Mouse (Mus musculus): ENCODE results near the gene Aldh2.
"Not testable (repeated sequence)": the region's sequence is repeated elsewhere in the genome, so short reads cannot be mapped to it uniquely, and the experiment has no call there.

Aldh2 gene

DNA sequence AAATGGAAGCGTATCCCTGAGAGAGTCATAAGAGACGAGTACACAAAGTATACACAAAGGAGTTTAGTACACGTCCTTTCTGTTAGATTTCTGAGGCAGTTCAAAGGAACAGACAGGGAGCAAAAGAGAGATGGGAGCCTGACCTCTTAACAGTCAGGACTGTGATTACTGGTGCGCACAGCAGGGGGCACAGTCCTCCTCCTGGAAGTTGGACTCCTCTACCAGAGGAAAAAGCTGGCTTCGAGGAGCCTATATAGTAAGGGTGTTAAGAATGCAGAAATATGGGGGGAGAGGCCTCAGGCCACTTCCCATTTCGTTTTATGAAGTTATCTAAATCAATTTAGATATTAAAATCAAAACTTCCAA lies 47.1 kb downstream of the Aldh2 start:
- DNase-seq (ENCODE audit: low spot score) = peak; percentile 41

DNA sequence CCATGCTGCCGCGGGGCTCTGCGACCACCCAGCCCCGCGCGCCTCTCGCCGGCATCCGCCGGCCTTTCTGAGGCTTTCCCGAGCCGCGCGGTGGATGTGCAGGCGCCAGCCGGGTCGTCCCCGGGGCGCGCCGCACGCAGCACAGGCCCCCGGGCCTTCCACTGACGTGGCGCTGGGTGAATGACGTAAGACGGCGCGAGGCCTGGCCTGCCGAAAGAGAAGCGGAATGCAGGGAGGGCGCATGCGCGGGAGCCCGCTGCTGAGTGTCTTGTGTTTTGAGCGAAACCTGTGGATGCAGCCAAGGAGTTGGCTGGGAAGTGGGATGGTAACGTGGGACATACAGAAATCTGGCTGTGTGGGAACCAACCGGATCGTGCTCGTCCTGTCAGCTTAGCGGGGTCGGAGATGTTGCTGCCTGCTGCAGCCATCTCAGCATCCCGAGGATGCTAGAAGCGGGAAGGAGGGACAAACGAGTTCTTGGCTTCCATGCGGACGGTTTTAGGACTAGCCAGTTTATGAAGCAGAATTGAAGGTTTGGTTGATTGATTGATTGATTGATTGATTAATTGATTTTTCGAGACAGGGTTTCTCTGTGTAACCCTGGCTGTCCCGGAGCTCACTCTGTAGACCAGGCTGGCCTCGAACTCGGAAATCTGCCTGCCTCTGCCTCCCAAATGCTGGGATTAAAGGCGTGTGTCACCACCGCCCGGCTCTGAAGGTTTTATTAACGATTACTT lies 47.7 kb downstream of the Aldh2 start, which contains the start of gene Mapkapk5:
Mapkapk5 (minus strand) TSS at position 113 of the 737 bp plus-strand sequence.
- peak; percentile 98 for DNase-seq (ENCODE audit: low spot score)

DNA sequence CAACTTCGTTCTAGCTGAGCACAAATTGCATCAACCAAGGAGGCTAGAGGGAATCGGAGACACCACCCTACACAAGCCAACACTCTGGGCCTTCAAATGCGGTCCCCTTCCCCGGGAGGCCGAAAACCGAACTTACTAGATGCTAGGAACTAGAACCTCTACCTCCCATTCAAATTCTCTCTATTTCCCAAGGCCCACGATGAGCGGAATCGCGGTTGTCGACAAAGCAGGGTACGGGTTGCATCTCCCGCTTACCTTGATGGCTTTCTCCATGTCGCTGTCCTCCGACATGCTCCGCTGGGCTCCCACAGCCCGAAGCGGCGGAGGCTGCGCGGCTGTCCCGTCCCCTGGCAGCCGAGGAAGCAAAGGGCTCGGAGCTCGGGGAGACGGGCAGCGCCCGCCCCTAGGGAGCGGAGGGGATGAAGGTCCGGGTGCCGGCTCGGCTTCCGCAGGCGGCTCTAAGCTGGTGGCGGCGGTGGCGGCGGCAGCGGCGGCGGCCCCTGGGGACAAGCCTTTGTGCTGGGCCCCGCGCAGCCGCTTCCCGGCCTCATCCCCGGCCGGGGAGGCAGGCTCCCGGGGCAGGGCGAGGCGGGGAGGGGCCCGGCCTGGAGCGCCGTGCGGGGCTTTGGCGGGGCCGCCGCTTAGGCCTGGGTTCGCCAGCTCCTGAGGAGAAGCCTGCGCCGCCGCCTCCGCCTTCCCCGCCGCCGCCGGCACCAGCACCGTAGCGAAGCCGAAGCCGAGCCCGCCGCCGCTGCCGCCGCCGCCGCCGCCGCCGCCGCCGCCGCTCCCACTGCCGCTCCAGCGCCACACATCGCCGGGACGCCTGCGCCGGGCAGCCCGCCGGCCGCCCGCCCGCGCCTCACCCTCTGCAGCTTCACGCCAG lies 48.5 kb downstream of the Aldh2 start, which contains the start of the genes Adam1a and Gm42878:
Adam1a (minus strand) TSS at position 573 of the 883 bp plus-strand sequence.
Gm42878 (minus strand) TSS at position 573 of the 883 bp plus-strand sequence.
- DNase-seq (ENCODE audit: low spot score) = no peak

DNA sequence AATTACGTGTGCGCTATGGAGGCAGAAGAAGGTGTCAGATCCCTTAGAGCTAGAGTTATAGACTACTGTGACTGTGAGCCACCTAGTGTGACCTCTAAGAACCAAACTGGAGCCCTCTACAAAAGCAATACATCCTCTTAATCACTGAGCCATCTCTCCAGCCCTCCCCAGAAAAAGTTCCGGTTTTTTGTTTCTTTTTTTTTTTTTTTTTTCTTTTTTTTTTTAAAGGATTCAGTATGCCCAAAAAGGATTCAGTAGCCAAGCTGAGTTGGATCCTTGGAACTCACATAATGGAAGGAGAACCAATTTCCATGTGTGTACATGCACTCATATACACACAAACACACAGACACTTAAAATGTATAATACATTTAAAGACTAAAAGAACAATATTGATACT lies 50.3 kb downstream of the Aldh2 start:
- DNase-seq (ENCODE audit: low spot score) = no peak

DNA sequence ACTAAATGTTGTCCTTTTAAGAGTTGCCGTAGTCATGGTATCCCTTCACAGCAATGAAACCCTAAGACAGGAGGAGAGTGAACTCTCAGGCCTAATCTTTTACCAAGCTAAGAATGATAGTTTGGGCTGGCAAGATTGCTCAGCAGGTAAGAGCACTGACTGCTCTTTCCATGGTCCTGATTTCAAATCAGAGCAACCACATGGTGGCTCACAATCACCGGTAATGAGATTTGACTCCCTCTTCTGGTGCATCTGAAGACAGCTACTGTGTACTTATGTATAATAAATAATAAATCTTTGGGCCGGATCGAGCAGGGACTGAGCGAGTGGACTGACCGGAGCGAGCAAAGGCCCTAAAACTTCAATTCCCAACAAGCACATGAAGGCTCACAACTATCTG lies 52.4 kb downstream of the Aldh2 start:
- DNase-seq (ENCODE audit: low spot score) = no peak

DNA sequence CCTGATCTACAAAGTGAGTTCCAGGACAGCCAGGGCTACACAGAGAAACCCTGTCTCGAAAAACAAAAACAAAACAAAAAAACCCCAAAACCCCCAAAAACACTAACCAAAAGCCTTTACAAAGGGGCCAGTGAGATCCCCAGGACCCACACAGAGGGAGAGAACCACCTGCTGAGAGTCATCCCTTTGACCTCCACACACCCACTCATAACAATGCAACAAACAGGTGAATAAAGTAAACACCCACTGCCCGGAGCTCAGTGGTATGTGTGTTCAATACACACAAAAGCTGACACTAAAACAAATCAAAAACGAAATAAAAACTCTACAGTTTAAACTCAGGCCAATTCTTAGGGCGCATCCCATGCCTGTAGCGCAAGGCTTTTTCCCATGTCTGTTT lies 53.6 kb downstream of the Aldh2 start:
- no peak for DNase-seq (ENCODE audit: low spot score)

DNA sequence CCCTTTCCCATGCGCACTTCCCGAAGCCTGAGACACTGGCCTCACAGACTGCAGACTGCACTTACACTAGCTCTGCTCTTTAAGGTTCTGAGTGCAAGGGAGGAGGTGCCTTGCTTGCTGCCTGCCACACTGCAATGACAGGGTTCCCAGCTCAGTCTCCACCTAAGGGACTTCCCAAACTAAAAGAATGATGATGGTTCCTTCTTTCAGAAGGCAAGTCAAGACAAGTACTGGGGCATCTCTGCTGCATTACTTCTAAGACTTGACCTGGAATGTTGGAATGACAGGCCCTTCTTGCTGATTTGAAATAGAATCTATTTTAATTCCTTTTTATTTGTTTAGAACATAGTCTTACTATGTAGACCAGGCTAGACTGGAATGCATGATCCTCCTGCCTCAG lies 56.0 kb downstream of the Aldh2 start:
- DNase-seq (ENCODE audit: low spot score) = no peak

DNA sequence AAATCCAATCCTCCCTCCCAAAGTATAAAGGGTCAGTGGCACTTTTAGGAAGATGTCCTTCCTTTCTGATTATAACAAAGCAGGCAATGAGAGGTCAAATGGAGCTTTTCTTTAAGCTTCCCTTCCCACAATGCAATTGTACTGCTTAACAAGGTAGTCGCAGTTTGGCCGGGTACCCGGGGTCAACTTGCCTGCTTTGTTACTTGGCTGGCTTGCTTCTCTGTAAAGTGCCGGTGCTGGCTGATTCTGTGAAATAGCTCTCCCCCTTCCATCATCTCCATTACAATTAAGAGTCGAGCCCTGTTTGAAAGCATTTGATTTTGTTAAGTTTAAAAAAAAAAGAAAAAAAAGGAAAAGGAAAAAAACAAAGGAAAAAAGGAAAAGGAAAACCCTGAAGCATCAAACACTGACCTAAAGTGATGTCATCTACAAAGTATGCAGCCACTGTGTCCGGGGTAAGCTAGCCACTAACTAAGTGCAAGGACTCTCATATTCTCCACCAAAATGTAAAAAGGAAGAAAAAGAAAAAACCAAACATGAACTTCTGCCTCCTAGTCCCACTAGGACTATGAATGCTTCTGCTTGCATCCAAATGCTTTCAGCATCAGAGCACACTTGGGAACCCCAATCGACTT lies 56.6 kb downstream of the Aldh2 start:
- DNase-seq (ENCODE audit: low spot score) = no peak

DNA sequence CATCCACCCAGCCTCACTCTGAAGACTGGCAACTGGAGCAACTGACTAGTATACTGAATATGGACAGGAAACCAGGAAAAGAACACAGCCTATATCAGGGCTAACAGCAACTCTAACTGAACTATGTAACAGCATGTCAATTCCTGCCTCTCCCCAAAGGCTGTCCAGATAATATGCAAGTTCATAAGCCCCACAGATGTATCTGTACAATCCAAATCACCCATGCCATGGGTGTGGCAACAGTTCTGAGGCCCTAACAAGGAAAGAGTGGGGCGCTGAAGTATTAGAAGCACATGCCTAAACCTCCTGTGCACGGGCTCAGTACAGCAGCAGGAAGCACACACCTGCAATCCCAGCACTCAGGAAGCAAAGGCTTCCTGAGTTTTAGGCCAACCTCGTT lies 58.5 kb downstream of the Aldh2 start:
- no peak for DNase-seq (ENCODE audit: low spot score)

DNA sequence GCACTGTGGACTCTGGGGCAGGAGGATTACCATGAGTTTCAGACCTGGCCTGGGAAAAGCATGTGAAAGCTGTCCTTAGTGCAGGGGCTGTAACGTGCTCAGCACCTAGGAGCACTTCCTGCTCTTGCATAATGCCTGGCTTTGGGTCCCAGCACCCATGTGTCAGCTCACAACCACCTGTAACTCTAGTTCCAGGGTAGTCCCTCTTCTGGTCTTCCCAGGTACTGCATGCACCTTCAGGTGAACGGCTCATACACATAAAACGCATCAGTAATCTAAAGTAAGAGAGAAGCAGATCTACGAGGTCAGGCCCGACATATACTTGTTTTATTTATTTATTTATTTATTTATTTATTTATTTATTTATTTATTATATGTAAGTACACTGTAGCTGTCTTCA lies 59.1 kb downstream of the Aldh2 start:
- no peak for DNase-seq (ENCODE audit: low spot score)

DNA sequence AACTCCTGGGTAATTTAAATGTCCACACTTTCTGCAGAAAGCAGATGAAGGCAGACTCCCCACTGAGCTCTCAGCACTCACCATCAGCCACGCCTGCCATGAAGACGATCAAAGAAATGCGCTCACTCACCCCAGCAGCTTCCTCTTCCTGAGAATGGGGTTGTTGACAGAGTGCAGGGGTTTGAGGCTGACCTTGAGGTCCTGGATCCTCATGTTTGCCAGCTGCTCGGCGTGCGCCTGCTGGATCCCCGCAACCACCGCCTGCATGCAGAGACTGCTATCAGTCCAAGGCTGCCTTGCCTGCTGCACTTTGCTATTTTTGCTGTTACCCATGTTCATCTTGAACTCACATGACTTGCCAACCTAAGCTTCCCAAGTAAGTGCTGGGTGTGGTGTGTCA lies 66.7 kb downstream of the Aldh2 start:
- DNase-seq (ENCODE audit: low spot score) = no peak

DNA sequence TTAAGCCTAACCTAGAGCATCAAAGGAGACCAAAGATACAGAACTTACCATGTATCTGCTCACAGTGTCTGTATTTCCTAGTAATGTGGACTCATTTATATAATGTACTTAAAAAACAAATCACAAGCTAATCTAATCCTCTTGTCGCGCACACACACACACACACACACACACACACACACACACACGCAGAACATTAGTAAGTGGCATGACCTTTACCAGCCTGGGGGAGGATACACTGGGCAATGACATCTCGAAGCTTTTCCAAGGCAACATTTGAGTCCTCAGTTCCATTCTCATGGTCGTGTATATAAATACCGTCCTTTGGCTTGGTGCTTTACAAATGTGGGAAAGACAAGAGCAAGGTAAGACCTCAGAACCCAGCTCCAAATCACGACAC lies 67.1 kb downstream of the Aldh2 start:
- no peak for DNase-seq (ENCODE audit: low spot score)

DNA sequence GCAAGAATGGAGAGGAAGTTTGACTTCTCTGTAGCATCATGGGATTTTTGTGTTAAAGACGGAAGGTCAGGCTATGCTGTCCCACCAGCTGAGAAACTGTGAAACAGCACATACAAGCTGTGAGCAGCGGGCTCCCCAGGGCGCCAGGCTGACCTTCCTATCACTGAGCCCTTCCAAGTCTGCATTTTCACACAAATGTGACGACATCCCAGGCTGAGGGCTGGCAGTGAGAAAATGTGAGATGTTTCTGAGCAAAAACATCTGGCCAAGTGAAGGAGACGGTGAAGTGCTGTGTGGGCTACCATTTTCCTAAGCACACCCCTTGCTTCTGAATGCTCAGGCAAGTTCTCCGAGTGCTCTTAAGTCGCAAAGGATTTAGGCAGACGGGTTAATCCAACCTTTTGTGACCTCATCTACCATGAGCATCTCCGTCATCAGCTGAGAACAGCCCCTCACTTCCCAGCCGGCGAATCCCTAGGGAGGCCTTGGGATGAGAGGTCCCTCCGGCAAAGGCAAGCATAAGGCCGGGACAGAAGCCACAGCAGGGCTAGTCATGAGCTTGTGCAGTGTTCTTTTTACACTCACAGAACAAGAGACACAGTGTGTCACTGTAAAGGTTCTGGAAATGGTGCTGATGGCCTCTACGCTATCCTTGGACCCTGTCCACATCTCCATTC lies 67.7 kb downstream of the Aldh2 start:
- DNase-seq (ENCODE audit: low spot score) = no peak

DNA sequence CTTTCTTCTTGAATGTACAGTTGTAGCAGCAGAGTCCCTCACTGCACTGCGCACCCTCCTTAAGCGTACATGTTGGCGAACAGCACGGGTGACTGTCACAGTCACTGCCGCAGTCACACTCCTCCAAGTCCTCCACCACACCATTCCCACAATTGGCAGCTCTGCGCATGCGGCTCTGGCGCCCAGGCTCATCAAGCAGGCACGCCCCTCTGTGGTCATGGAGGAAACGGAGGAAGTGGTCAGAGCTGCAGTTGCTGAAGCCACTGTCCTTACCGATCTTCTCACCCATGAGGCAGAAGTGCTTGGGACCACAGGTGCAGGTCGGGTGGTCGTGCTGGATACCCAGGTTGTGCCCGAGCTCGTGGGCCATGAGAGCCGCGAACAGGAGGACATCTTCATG lies 73.9 kb downstream of the Aldh2 start:
- DNase-seq (ENCODE audit: low spot score) = not testable (repeated sequence)

DNA sequence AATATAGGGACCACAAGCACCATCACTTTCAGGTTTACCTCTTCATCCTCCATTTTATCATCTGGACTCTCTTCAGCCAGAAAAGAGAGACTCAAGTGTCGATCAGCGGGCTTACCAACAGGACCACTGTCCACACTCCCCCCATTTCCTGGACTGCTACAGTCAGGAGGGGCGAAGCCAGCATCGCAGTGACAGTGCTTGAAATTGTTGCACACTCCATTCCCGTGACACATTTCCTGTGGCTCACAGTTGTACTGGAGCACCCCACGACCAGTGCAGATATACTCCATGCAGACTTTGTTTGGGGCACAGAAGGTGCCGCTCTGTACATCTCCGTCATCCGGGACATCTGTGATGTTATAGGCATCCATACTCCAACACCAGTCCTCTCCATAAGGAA lies 74.6 kb downstream of the Aldh2 start:
- DNase-seq (ENCODE audit: low spot score) = no peak
